Mouse (Mus musculus) intestine, postnatal 0 days (tissue): ENCODE measurements around the gene Sdc4. TPM values are rescaled to one million over a fixed set of nuclear protein-coding genes. Genes with fewer than 3 reads are reported as not detected.

Source experiments
- ATAC-seq: fragments of 200-750 bp; cut with Nextera tagmentation; 2 replicates; pipeline ENCODE4 v1.8.0; 2017; ENCODE audit warnings: mild to moderate bottlenecking, moderate TSS enrichment, moderate library complexity
- H3K27ac ChIP-seq: fragments of 300-500 bp; sonication (generic); 2 replicates; pipeline ENCODE4 v1.5.1; 2014; ENCODE audit warnings: mild to moderate bottlenecking, low read depth, low read length, moderate library complexity
- H3K27me3 ChIP-seq: fragments of 300-500 bp; sonication (generic); replicated peaks from 2 replicates; pipeline ENCODE4 v1.6.1; 2014; ENCODE audit warnings: low read length, mixed read lengths; ENCODE audit not compliant: control insufficient read depth, insufficient read depth
- H3K36me3 ChIP-seq: fragments of 300-500 bp; sonication (generic); 2 replicates; pipeline ENCODE4 v1.6.1; 2014; ENCODE audit warnings: mild to moderate bottlenecking, moderate library complexity; ENCODE audit not compliant: control insufficient read depth, insufficient read depth
- H3K4me1 ChIP-seq: fragments of 300-500 bp; sonication (generic); replicated peaks from 2 replicates; pipeline ENCODE4 v1.6.1; 2014; ENCODE audit warnings: antibody characterized with exemption, low read length, mixed read lengths; ENCODE audit not compliant: control insufficient read depth, insufficient read depth
- H3K4me2 ChIP-seq: fragments of 300-500 bp; sonication (generic); replicated peaks from 2 replicates; pipeline ENCODE4 v1.6.1; 2014; ENCODE audit warnings: low read depth, mild to moderate bottlenecking, moderate library complexity
- H3K4me3 ChIP-seq: fragments of 300-500 bp; sonication (generic); 2 replicates; pipeline ENCODE4 v1.5.1; 2014; ENCODE audit warnings: low read depth, low read length
- H3K9ac ChIP-seq: fragments of 300-500 bp; sonication (generic); 2 replicates; pipeline ENCODE4 v1.6.1; 2014; ENCODE audit warnings: mild to moderate bottlenecking, low read depth, low read length
- H3K9me3 ChIP-seq: fragments of 300-500 bp; sonication (generic); 2 replicates; pipeline ENCODE4 v1.6.1; 2016; ENCODE audit warnings: mixed run types; ENCODE audit not compliant: control insufficient read depth
- CTCF ChIP-seq: sonication (generic); IDR thresholded peaks from 2 replicates; pipeline ENCODE4 v1.5.1; 2016; ENCODE audit warnings: low read depth, mild to moderate bottlenecking, control low read depth, antibody characterized with exemption, moderate library complexity
- WGBS: fragments of 180-500 bp; shearing (Covaris S2); extraction: QIAGEN DNeasy Blood & Tissue Kit; methylation state at CpG from one replicate; pipeline ENCODE4 v1.1.7; 2014; 5-methylcytosine and 5-hydroxymethylcytosine counted together
- polyA plus RNA-seq: library from polyadenylated mRNA; unstranded; fragments of >200 nt; fragmentation: Nextera tagmentation; extraction: Ambion mirVana; gene quantifications from 2 replicates; pipeline ENCODE4 v1.2.1, GENCODE M21; 2015

The Sdc4 gene
- polyA plus RNA-seq: 92.0 and 103 TPM in 2 replicates

DNA sequence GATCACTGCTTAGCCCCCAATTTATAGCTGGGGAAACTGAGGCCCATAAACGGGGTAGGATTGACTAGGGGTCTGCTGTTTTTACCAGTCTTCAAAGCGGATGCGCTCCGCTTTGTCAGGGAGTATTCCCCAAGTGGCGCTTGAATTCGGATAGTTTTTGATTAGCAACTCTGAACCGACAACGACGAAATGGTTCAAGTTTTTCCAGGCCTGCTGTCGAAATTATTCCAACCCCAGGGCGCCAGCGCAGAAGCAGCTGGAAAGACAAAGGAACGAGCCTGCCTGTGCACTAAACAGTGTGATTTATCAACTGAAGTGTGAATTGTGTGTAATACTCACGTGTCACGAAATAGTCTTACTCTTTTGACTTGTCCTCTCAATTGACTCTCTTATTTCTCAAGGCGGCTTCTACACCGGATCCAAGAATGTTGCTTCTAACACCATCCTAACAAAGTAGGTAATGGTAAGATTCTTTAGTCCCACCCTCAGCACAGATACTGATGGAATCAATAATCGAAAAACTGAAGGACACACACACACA is at the start of gene Sdc4:
Gene Sdc4 (minus strand): TSS at position 428 of the 541 bp plus-strand sequence.
- H3K27me3 ChIP-seq: no peaks in the 10 kb centered on the region
- H3K4me3 ChIP-seq: peak within 1 kb of the TSS; percentile 73
- no peak for TF ChIP-seq CTCF
- peak within 1 kb of the TSS; percentile 71 for H3K27ac ChIP-seq
- 14% methylated on average over 18 of the region's 18 CpGs for WGBS
- peak within 1 kb of the TSS; percentile 76 for H3K9ac ChIP-seq
- peaks cover 3% of the 10 kb centered on the region; the same call in 1 of the 2 replicates for H3K4me1 ChIP-seq
- no peak for ATAC-seq
- peak within 1 kb of the TSS; percentile 89 for H3K4me2 ChIP-seq
- no peaks in the 10 kb centered on the region for H3K9me3 ChIP-seq
- no peaks in the 10 kb centered on the region for H3K36me3 ChIP-seq

DNA sequence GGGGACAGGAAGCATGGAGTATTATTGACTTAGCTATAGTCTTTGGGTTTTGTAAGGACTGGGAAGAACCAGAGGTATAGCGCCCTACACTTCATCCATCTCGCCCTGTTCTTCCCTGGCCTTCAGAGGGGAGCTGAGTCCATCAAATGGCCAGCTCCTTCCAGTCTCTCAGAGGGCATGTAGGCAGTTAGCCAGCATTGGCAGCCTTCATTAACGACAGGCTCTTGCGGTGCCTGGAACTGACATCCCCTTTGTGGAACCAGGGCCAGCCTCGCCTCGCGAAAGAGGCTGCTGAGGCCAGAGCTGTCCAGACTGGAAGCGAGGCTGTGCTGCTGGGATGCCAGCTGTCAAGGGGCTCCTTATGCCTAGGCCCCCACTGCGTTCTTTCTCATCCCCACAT is 44.1 kb upstream of the Sdc4 start:
- TF ChIP-seq CTCF: no peak
- no peak overlapping the region for H3K4me2 ChIP-seq
- no peak for ATAC-seq
- no peak overlapping the region for H3K27ac ChIP-seq
- WGBS: 80% methylated on average over 9 of the region's 9 CpGs
- H3K27me3 ChIP-seq: no peaks in the 10 kb centered on the region
- no peaks in the 10 kb centered on the region for H3K4me1 ChIP-seq
- no peak overlapping the region for H3K4me3 ChIP-seq
- peaks cover 18% of the 10 kb centered on the region; the same call in 1 of the 2 replicates for H3K36me3 ChIP-seq
- no peaks in the 10 kb centered on the region for H3K9me3 ChIP-seq
- H3K9ac ChIP-seq: 0 out of 2 replicates have a peak overlapping the region, but pooled peaks have one; percentile 80

DNA sequence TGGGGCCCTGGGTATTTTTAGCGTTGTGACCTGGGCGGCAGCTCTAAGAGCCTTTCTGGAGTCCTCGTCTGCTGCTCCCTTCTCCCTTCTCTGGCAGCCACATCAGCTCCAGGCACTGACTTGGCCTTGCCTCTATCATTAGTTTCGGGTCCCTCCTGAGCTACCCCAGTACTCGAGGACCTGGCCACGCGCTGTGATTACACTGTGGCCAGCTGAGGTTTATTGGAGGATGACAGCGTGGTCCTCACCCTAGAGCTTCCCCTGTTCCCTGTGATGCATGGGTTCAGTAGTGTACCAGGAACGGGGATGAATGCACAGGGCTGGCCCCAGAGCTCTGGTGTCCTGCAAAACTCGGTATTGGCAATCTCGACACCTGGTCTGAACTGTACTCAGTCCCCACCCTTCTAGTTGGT is 43.4 kb upstream of the Sdc4 start:
- Histone ChIP-seq H3K36me3 (peaks cover 18% of the 10 kb centered on the region; the same call in 1 of the 2 replicates), H3K9me3 (no peaks in the 10 kb centered on the region), H3K4me3 (peak overlapping the region; percentile 84), H3K27me3 (no peaks in the 10 kb centered on the region), H3K4me2 (peak overlapping the region; percentile 98), H3K4me1 (no peaks in the 10 kb centered on the region), H3K27ac (no peak overlapping the region), H3K9ac (peak overlapping the region; percentile 80)
- no peak for TF ChIP-seq CTCF
- 8% methylated on average over 11 of the region's 11 CpGs for WGBS
- ATAC-seq: 0 out of 2 replicates have a peak, but pooled peaks have one; percentile 9

DNA sequence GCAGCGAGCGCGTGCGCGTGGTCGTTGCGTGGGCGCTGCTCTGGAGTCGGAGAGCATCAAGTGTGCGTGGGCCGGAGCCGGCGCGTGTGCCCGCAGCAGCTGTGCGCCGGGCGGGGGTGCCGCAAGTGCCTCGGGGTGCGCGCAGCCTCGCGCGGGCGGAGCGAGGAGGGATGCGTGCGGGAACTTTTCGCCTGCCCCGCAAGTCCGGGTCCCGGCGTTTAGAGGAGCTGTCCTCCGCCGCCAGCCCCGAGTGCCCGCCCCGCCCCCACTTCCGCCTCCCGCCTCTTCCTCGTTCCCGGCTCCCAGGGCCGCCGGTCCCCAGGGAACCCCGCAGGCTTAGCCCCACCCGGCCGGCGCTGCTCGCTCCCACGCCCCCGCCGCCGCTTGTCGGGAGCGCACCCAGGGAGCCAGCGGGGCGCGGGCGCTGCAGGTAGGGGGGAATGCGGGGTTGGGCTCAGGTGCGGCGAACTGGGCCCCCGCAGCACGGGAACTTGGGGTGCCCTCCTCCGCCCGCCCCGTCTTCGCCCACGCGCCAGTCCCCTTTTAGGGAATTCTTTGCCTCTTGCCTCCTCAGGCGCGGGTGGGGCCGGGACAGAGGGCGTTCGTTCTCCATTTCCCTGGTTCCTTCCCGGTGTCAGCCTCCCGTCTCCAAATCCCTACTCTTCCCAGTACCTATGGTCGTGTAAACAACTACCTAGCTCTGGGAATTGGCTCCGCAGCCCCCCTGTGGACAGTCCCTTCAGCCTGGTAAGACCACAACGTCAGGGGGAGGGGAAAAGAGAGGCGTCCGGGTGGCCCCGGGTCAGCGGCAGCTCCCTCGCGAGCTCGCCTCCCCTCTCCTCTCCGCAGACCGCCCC is 42.8 kb upstream of the Sdc4 start:
- 0 out of 2 replicates have a peak, but pooled peaks have one; percentile 1 for TF ChIP-seq CTCF
- under 1% methylated on average over 79 of the region's 90 CpGs for WGBS
- Histone ChIP-seq H3K4me1 (no peaks in the 10 kb centered on the region), H3K9ac (peak overlapping the region; percentile 80), H3K9me3 (no peaks in the 10 kb centered on the region), H3K4me3 (peak overlapping the region; percentile 84), H3K27me3 (no peaks in the 10 kb centered on the region), H3K36me3 (peaks cover 18% of the 10 kb centered on the region; the same call in 1 of the 2 replicates), H3K4me2 (peak overlapping the region; percentile 98), H3K27ac (peak overlapping the region; percentile 15)
- ATAC-seq: peak; percentile 75

DNA sequence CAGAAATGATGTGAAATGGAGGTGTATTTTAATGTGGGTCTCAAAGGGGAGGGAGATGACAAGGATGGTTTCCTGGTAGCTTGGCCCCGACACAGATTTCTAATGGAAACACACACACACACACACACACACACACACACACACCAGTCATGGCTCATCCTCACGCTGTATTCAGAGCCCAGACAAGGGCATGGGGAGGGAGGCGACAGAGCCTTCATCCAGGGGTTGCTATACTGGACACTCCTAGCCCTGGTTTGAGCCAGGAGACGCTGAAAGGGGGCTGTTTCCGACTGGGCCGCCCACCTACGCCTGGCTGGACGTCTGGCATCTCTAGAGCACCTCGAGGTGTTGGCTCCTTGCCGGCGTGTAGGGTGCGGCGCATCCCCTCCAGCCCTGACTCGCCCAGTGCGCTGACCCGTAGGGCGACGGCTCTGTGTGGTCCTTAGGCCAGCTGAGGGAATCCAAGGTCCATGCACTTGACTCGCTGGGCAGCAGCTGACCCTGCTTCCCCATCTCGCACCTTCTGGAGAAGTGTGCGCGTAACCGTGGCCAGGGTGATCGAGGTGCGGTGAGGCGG is 42.1 kb upstream of the Sdc4 start, which contains the start of gene Dbndd2:
Gene Dbndd2 (plus strand): TSS at position 426 of the 577 bp plus-strand sequence.
- WGBS: 4% methylated on average over 26 of the region's 26 CpGs
- peak within 1 kb of the TSS; percentile 15 for H3K27ac ChIP-seq
- no peaks in the 10 kb centered on the region for H3K27me3 ChIP-seq
- H3K4me1 ChIP-seq: no peaks in the 10 kb centered on the region
- H3K9me3 ChIP-seq: no peaks in the 10 kb centered on the region
- TF ChIP-seq CTCF: no peak
- ATAC-seq: peak; percentile 65
- peaks cover 16% of the 10 kb centered on the region; the same call in 1 of the 2 replicates for H3K36me3 ChIP-seq
- H3K4me2 ChIP-seq: peak within 1 kb of the TSS; percentile 98
- H3K9ac ChIP-seq: peak within 1 kb of the TSS; percentile 80
- peak within 1 kb of the TSS; percentile 84 for H3K4me3 ChIP-seq

DNA sequence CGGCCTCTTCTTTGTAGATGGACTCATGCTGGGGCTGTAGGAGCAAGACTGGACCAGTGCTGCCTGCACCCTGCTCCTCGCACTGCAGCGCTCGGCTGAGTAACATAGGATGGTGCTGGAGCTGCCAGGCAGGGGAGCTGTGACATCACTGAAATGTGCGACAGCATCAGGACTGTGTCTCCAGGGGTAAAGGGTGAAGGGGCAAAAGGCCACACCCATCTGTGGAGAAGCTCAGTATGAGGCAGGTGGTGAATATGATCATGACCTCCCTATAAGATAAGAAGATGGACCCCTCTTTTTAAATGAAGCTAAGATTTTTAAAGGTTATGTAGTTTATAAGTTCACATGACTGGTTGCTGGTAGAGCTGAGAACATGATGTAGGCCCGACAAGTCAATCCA is 29.9 kb upstream of the Sdc4 start, which contains the start of gene Trp53tg5:
Gene Trp53tg5 (minus strand): TSS at position 101 of the 400 bp plus-strand sequence.
- Histone ChIP-seq H3K4me3 (no peak within 1 kb of the TSS), H3K27me3 (no peaks in the 10 kb centered on the region), H3K27ac (no peak within 1 kb of the TSS), H3K9me3 (no peaks in the 10 kb centered on the region), H3K4me1 (no peaks in the 10 kb centered on the region), H3K4me2 (no peak within 1 kb of the TSS), H3K36me3 (peaks cover 24% of the 10 kb centered on the region), H3K9ac (no peak within 1 kb of the TSS)
- 82% methylated on average over 6 of the region's 6 CpGs for WGBS
- no peak for TF ChIP-seq CTCF
- ATAC-seq: no peak
